Mouse (Mus musculus) adrenal gland, postnatal 36 days (tissue): ENCODE measurements around the gene Stpg4. TPM values are rescaled to one million over a fixed set of nuclear protein-coding genes. Genes with fewer than 3 reads are reported as not detected.
A peak's percentile ranks its signal among the peaks of the same experiment; 100 is the strongest.

Source experiments
- DNase-seq, 2 experiments: peaks; one replicate each; pipeline ENCODE4 v3.0.0; 2021; ENCODE audit warnings: mixed read lengths in 1 of 2
- total RNA-seq, 2 experiments: library from RNA; stranded (reverse); gene quantifications; 2 replicates each; pipeline ENCODE4 v1.2.3; 2021

The Stpg4 gene
- total RNA-seq, 2 experiments from 2014 or later = not detected

GRCm38 (mm10) chr17:87378354-87379159, 49.0 kb downstream of the Stpg4 start:
- peak; percentile 17 to 48 for DNase-seq

- DNase-seq = peak; percentile 10 to 22
Observed at GRCm38 (mm10) chr17:87377536-87377935, 50.0 kb downstream of the Stpg4 start.

GRCm38 (mm10) chr17:87376831-87377471, 50.6 kb downstream of the Stpg4 start:
- no peak for DNase-seq

- no peak for DNase-seq
Observed at GRCm38 (mm10) chr17:87375941-87376511, 51.5 kb downstream of the Stpg4 start.

- DNase-seq = no peak
Observed at GRCm38 (mm10) chr17:87373327-87373726, 54.2 kb downstream of the Stpg4 start.

- DNase-seq = no peak
Observed at GRCm38 (mm10) chr17:87372189-87372588, 55.4 kb downstream of the Stpg4 start.

GRCm38 (mm10) chr17:87369270-87369759, 58.2 kb downstream of the Stpg4 start:
- no peak for DNase-seq

GRCm38 (mm10) chr17:87368481-87368880, 59.1 kb downstream of the Stpg4 start:
- no peak for DNase-seq

GRCm38 (mm10) chr17:87367640-87368039, 59.9 kb downstream of the Stpg4 start:
- DNase-seq = peak; percentile 33 to 77

GRCm38 (mm10) chr17:87367228-87367627, 60.3 kb downstream of the Stpg4 start:
- DNase-seq = peak in 1 of 2 experiments; percentile 25

- DNase-seq = no peak
Observed at GRCm38 (mm10) chr17:87366520-87366919, 61.0 kb downstream of the Stpg4 start.

- no peak for DNase-seq
Observed at GRCm38 (mm10) chr17:87365268-87365667, 62.3 kb downstream of the Stpg4 start.

- no peak for DNase-seq
Observed at GRCm38 (mm10) chr17:87364108-87364507, 63.4 kb downstream of the Stpg4 start.

- DNase-seq = no peak
Observed at GRCm38 (mm10) chr17:87361132-87361531, 66.4 kb downstream of the Stpg4 start.

- no peak for DNase-seq
Observed at GRCm38 (mm10) chr17:87357506-87357905, 70.0 kb downstream of the Stpg4 start.

- no peak for DNase-seq
Observed at GRCm38 (mm10) chr17:87356261-87356660, 71.3 kb downstream of the Stpg4 start.

- no peak for DNase-seq
Observed at GRCm38 (mm10) chr17:87355456-87355855, 72.1 kb downstream of the Stpg4 start.

- no peak for DNase-seq
Observed at GRCm38 (mm10) chr17:87353745-87354320, 73.7 kb downstream of the Stpg4 start.

- no peak for DNase-seq
Observed at GRCm38 (mm10) chr17:87352898-87353225, 74.7 kb downstream of the Stpg4 start.

GRCm38 (mm10) chr17:87352106-87352897, 75.2 kb downstream of the Stpg4 start:
- DNase-seq = no peak

- peak; percentile 24 to 65 for DNase-seq
Observed at GRCm38 (mm10) chr17:87351241-87352105, 76.1 kb downstream of the Stpg4 start.
